Mouse (Mus musculus) embryonic facial prominence, embryonic 12.5 days (tissue): Measurements from ENCODE around the gene Rhbdl3. TPM values are rescaled to one million over a fixed set of nuclear protein-coding genes. Genes with fewer than 3 reads are reported as not detected.

Source experiments
- ATAC-seq: fragments of 200-750 bp; cut with Nextera tagmentation; 2 replicates; pipeline ENCODE4 v1.8.0; 2017; ENCODE audit not compliant: insufficient number of reproducible peaks, insufficient read depth, low FRiP score, low TSS enrichment
- H3K27ac ChIP-seq: fragments of 300-500 bp; sonication (generic); 2 replicates; pipeline ENCODE4 v1.5.1; 2016; ENCODE audit warnings: mild to moderate bottlenecking
- H3K27me3 ChIP-seq: fragments of 300-500 bp; sonication (generic); 2 replicates; pipeline ENCODE4 v1.6.1; 2016; ENCODE audit warnings: mild to moderate bottlenecking, moderate library complexity
- H3K36me3 ChIP-seq: fragments of 300-500 bp; sonication (generic); 2 replicates; pipeline ENCODE4 v1.6.1; 2016; ENCODE audit warnings: mild to moderate bottlenecking
- H3K4me1 ChIP-seq: fragments of 300-500 bp; sonication (generic); 2 replicates; pipeline ENCODE4 v1.6.1; 2016
- H3K4me2 ChIP-seq: fragments of 300-500 bp; sonication (generic); replicated peaks from 2 replicates; pipeline ENCODE4 v1.6.1; 2016; ENCODE audit warnings: mild to moderate bottlenecking, moderate library complexity
- H3K4me3 ChIP-seq: fragments of 300-500 bp; sonication (generic); 2 replicates; pipeline ENCODE4 v1.5.1; 2016; ENCODE audit warnings: mild to moderate bottlenecking
- H3K9ac ChIP-seq: fragments of 300-500 bp; sonication (generic); 2 replicates; pipeline ENCODE4 v1.6.1; 2016; ENCODE audit warnings: mild to moderate bottlenecking, moderate library complexity
- H3K9me3 ChIP-seq: fragments of 300-500 bp; sonication (generic); 2 replicates; pipeline ENCODE4 v1.6.1; 2016; ENCODE audit warnings: mild to moderate bottlenecking, moderate library complexity
- WGBS: fragments of 180-500 bp; shearing (Covaris S2); methylation state at CpG from one replicate; pipeline ENCODE4 v1.1.7; 2016; 5-methylcytosine and 5-hydroxymethylcytosine counted together
- polyA plus RNA-seq: library from polyadenylated mRNA; unstranded; fragments of >200 nt; fragmentation: Nextera tagmentation; extraction: Ambion mirVana; gene quantifications from 2 replicates; pipeline ENCODE4 v1.2.1, GENCODE M21; 2016

Rhbdl3 gene
- polyA plus RNA-seq, 1 experiment from 2014 or later: 7.0 TPM

- H3K4me2 ChIP-seq: no peak overlapping the region
- 0 out of 2 replicates have a peak, but pooled peaks cover 4% of the 10 kb centered on the region for H3K9me3 ChIP-seq
- no peak overlapping the region for H3K9ac ChIP-seq
- ATAC-seq: no peak
- H3K27ac ChIP-seq: no peak overlapping the region
- peaks cover 15% of the 10 kb centered on the region for H3K4me1 ChIP-seq
- 12% methylated on average over 9 of the region's 9 CpGs for WGBS
- no peak overlapping the region for H3K4me3 ChIP-seq
- peaks cover 45% of the 10 kb centered on the region for H3K27me3 ChIP-seq
- no peaks in the 10 kb centered on the region for H3K36me3 ChIP-seq
Observed at GRCm38 (mm10) chr11:80295066-80295465, 5.6 kb upstream of the Rhbdl3 start.

- no peak overlapping the region for H3K4me2 ChIP-seq
- no peaks in the 10 kb centered on the region for H3K36me3 ChIP-seq
- no peak for ATAC-seq
- no peak overlapping the region for H3K9ac ChIP-seq
- H3K27me3 ChIP-seq: peaks cover 51% of the 10 kb centered on the region
- 23% methylated on average over 14 of the region's 14 CpGs for whole genome bisulfite sequencing
- H3K4me3 ChIP-seq: no peak overlapping the region
- peaks cover 13% of the 10 kb centered on the region for H3K4me1 ChIP-seq
- no peak overlapping the region for H3K27ac ChIP-seq
- 0 out of 2 replicates have a peak, but pooled peaks cover 4% of the 10 kb centered on the region for H3K9me3 ChIP-seq
Observed at GRCm38 (mm10) chr11:80295785-80296184, 4.9 kb upstream of the Rhbdl3 start.

- Histone ChIP-seq H3K27me3 (peaks cover 74% of the 10 kb centered on the region), H3K9ac (no peak overlapping the region), H3K4me1 (peaks cover 27% of the 10 kb centered on the region), H3K4me3 (peak overlapping the region; percentile 69), H3K27ac (no peak overlapping the region), H3K9me3 (no peaks in the 10 kb centered on the region), H3K36me3 (no peaks in the 10 kb centered on the region), H3K4me2 (peak overlapping the region; percentile 99)
- ATAC-seq: no peak
- 9% methylated on average over 12 of the region's 12 CpGs for WGBS
Observed at GRCm38 (mm10) chr11:80299513-80300235, 1.0 kb upstream of the Rhbdl3 start.

- H3K4me3 ChIP-seq: peak overlapping the region; percentile 69
- H3K36me3 ChIP-seq: no peaks in the 10 kb centered on the region
- peaks cover 58% of the 10 kb centered on the region for H3K27me3 ChIP-seq
- peak overlapping the region; percentile 53 for H3K9ac ChIP-seq
- peak overlapping the region; percentile 99 for H3K4me2 ChIP-seq
- no peak overlapping the region for H3K27ac ChIP-seq
- no peaks in the 10 kb centered on the region for H3K9me3 ChIP-seq
- WGBS: under 1% methylated on average over 53 of the region's 53 CpGs
- 0 out of 2 replicates have a peak, but pooled peaks have one; percentile 32 for ATAC-seq
- H3K4me1 ChIP-seq: peaks cover 24% of the 10 kb centered on the region
Observed at GRCm38 (mm10) chr11:80301316-80302045, 769 bp downstream of the Rhbdl3 start.

GRCm38 (mm10) chr11:80302046-80302390, 1.3 kb downstream of the Rhbdl3 start:
- WGBS: under 1% methylated on average over 9 of the region's 9 CpGs
- Histone ChIP-seq H3K9me3 (no peaks in the 10 kb centered on the region), H3K4me2 (peak overlapping the region; percentile 99), H3K4me3 (peak overlapping the region; percentile 69), H3K36me3 (no peaks in the 10 kb centered on the region), H3K4me1 (peaks cover 24% of the 10 kb centered on the region), H3K27ac (no peak overlapping the region), H3K9ac (0 out of 2 replicates have a peak overlapping the region, but pooled peaks have one; percentile 53), H3K27me3 (peaks cover 54% of the 10 kb centered on the region)
- no peak for ATAC-seq

GRCm38 (mm10) chr11:80302536-80302935, 1.8 kb downstream of the Rhbdl3 start:
- H3K9ac ChIP-seq: no peak overlapping the region
- no peaks in the 10 kb centered on the region for H3K9me3 ChIP-seq
- WGBS: 3% methylated on average over 11 of the region's 11 CpGs
- ATAC-seq: no peak
- peaks cover 49% of the 10 kb centered on the region for H3K27me3 ChIP-seq
- peak overlapping the region; percentile 99 for H3K4me2 ChIP-seq
- no peak overlapping the region for H3K27ac ChIP-seq
- H3K36me3 ChIP-seq: no peaks in the 10 kb centered on the region
- peaks cover 24% of the 10 kb centered on the region for H3K4me1 ChIP-seq
- H3K4me3 ChIP-seq: peak overlapping the region; percentile 69

- no peak for ATAC-seq
- H3K27ac ChIP-seq: no peak overlapping the region
- peaks cover 24% of the 10 kb centered on the region for H3K4me1 ChIP-seq
- no peak overlapping the region for H3K4me2 ChIP-seq
- H3K27me3 ChIP-seq: peaks cover 42% of the 10 kb centered on the region
- 91% methylated on average over 3 of the region's 3 CpGs for WGBS
- no peak overlapping the region for H3K9ac ChIP-seq
- H3K9me3 ChIP-seq: no peaks in the 10 kb centered on the region
- H3K4me3 ChIP-seq: no peak overlapping the region
- no peaks in the 10 kb centered on the region for H3K36me3 ChIP-seq
Observed at GRCm38 (mm10) chr11:80303746-80304145, 3.0 kb downstream of the Rhbdl3 start.

- Histone ChIP-seq H3K36me3 (no peaks in the 10 kb centered on the region), H3K27me3 (peaks cover 31% of the 10 kb centered on the region), H3K4me2 (no peak overlapping the region), H3K9ac (no peak overlapping the region), H3K4me3 (no peak overlapping the region), H3K9me3 (no peaks in the 10 kb centered on the region), H3K4me1 (peaks cover 20% of the 10 kb centered on the region), H3K27ac (no peak overlapping the region)
- ATAC-seq: no peak
- 80% methylated on average over 10 of the region's 10 CpGs for WGBS
Observed at GRCm38 (mm10) chr11:80304846-80305245, 4.1 kb downstream of the Rhbdl3 start.

- H3K4me2 ChIP-seq: no peak overlapping the region
- 57% methylated on average over 6 of the region's 6 CpGs for WGBS
- H3K4me1 ChIP-seq: no peaks in the 10 kb centered on the region
- H3K36me3 ChIP-seq: no peaks in the 10 kb centered on the region
- H3K9me3 ChIP-seq: no peaks in the 10 kb centered on the region
- H3K27ac ChIP-seq: no peak overlapping the region
- H3K4me3 ChIP-seq: no peak overlapping the region
- ATAC-seq: no peak
- H3K9ac ChIP-seq: no peak overlapping the region
- no peaks in the 10 kb centered on the region; the same call in 1 of the 2 replicates for H3K27me3 ChIP-seq
Observed at GRCm38 (mm10) chr11:80308537-80308936, 7.8 kb downstream of the Rhbdl3 start.

GRCm38 (mm10) chr11:80311271-80311670, 10.6 kb downstream of the Rhbdl3 start:
- H3K9ac ChIP-seq: no peak overlapping the region
- WGBS: 69% methylated on average over 4 of the region's 4 CpGs
- no peaks in the 10 kb centered on the region for H3K9me3 ChIP-seq
- no peak overlapping the region for H3K4me2 ChIP-seq
- no peaks in the 10 kb centered on the region for H3K36me3 ChIP-seq
- H3K27me3 ChIP-seq: no peaks in the 10 kb centered on the region
- ATAC-seq: no peak
- H3K4me1 ChIP-seq: no peaks in the 10 kb centered on the region
- no peak overlapping the region for H3K4me3 ChIP-seq
- no peak overlapping the region for H3K27ac ChIP-seq

- no peak overlapping the region for H3K4me2 ChIP-seq
- 39% methylated on average over 2 of the region's 2 CpGs for WGBS
- ATAC-seq: no peak
- no peaks in the 10 kb centered on the region for H3K4me1 ChIP-seq
- no peak overlapping the region for H3K27ac ChIP-seq
- H3K4me3 ChIP-seq: no peak overlapping the region
- 0 out of 2 replicates have a peak overlapping the region, but pooled peaks have one; percentile 2 for H3K9ac ChIP-seq
- no peaks in the 10 kb centered on the region for H3K36me3 ChIP-seq
- H3K9me3 ChIP-seq: no peaks in the 10 kb centered on the region
- no peaks in the 10 kb centered on the region for H3K27me3 ChIP-seq
Observed at GRCm38 (mm10) chr11:80312049-80312448, 11.3 kb downstream of the Rhbdl3 start.

- H3K4me1 ChIP-seq: no peaks in the 10 kb centered on the region
- ATAC-seq: no peak
- WGBS: 4% methylated on average over 6 of the region's 6 CpGs
- H3K27ac ChIP-seq: no peak overlapping the region
- no peak overlapping the region for H3K9ac ChIP-seq
- no peaks in the 10 kb centered on the region for H3K9me3 ChIP-seq
- H3K4me3 ChIP-seq: no peak overlapping the region
- H3K4me2 ChIP-seq: no peak overlapping the region
- H3K36me3 ChIP-seq: no peaks in the 10 kb centered on the region
- no peaks in the 10 kb centered on the region for H3K27me3 ChIP-seq
Observed at GRCm38 (mm10) chr11:80312565-80312964, 11.9 kb downstream of the Rhbdl3 start.
